Mouse (Mus musculus): ENCODE results near the gene Grb10. TPM values are rescaled to one million over a fixed set of nuclear protein-coding genes. Genes with fewer than 3 reads are reported as not detected.

The Grb10 gene
- polyA plus RNA-seq, 1 experiment: 12.1 TPM

DNA sequence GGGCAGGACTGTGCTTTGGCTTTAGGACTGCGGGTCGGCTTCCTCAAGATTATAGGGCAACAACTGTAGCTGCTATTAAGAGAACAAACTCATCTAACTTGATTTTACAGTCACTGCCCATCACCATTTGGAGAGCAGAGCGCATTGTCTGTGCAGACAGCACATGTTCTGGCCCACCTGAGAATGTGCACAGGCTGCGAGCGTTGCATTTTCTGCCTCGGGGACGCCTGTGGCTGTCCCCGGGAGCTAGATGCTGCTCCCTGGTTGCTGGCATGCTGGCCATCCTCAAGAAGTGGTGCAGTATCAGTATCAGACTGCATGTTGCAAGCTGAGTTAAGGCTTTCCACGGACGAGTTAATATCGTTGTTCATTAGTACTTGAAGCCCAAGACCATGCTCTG, 68.2 kb downstream of the Grb10 start:
- TF ChIP-seq CTCF (IDR thresholded peaks at IDR 0.05; ENCODE audit: control insufficient read depth, insufficient read depth, insufficient replicate concordance, low read depth, low read length): no peak
- no peaks in the 10 kb centered on the region for H3K27me3 ChIP-seq (ENCODE audit: control insufficient read depth, insufficient read depth, low read length)
- no peaks in the 10 kb centered on the region for H3K36me3 ChIP-seq (ENCODE audit: control insufficient read depth, insufficient read depth, low read length)
- H3K4me3 ChIP-seq (ENCODE audit: control insufficient read depth, low read depth, low read length): no peak overlapping the region
- no peaks in the 10 kb centered on the region; the same call in 1 of the 2 replicates for H3K4me1 ChIP-seq (ENCODE audit: control insufficient read depth, insufficient read depth, low read length)
- H3K27ac ChIP-seq (ENCODE audit: control insufficient read depth, insufficient read depth, low read depth, low read length): no peak overlapping the region

- Histone ChIP-seq H3K27ac (ENCODE audit: control insufficient read depth, insufficient read depth, low read depth, low read length) (no peak overlapping the region), H3K36me3 (ENCODE audit: control insufficient read depth, insufficient read depth, low read length) (no peaks in the 10 kb centered on the region), H3K4me1 (ENCODE audit: control insufficient read depth, insufficient read depth, low read length) (no peaks in the 10 kb centered on the region; the same call in 1 of the 2 replicates), H3K4me3 (ENCODE audit: control insufficient read depth, low read depth, low read length) (no peak overlapping the region), H3K27me3 (ENCODE audit: control insufficient read depth, insufficient read depth, low read length) (no peaks in the 10 kb centered on the region)
- TF ChIP-seq CTCF (IDR thresholded peaks at IDR 0.05; ENCODE audit: control insufficient read depth, insufficient read depth, insufficient replicate concordance, low read depth, low read length) (no peak), POLR2A (IDR thresholded peaks at IDR 0.05; ENCODE audit: control insufficient read depth, low read depth, low read length) (no peak)
Measured at GRCm38 (mm10) chr11:11968830-11969229, 69.7 kb downstream of the Grb10 start.

DNA sequence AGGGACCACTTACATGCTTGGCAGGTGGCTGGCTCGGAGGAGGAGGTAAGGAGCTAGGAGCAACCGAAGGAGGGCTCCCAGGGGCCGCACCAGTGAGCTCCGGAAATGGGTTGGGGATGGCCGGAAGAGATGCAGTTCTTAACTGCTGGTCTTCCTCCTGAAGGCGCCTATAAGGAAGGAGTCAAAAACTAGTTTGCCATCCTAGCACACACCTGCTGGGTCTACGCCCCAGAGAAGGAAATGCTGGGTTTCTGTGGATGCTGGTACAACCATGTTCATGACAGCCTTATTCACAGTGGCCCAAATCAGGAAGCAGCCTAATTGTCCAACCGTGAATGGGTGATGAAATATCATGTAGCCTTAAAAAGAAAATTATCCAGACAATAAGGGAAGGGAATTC, 71.0 kb downstream of the Grb10 start:
- Histone ChIP-seq H3K4me3 (ENCODE audit: control insufficient read depth, low read depth, low read length) (no peak overlapping the region), H3K27ac (ENCODE audit: control insufficient read depth, insufficient read depth, low read depth, low read length) (no peak overlapping the region), H3K27me3 (ENCODE audit: control insufficient read depth, insufficient read depth, low read length) (no peaks in the 10 kb centered on the region), H3K36me3 (ENCODE audit: control insufficient read depth, insufficient read depth, low read length) (no peaks in the 10 kb centered on the region), H3K4me1 (ENCODE audit: control insufficient read depth, insufficient read depth, low read length) (no peaks in the 10 kb centered on the region; the same call in 1 of the 2 replicates)
- TF ChIP-seq POLR2A (IDR thresholded peaks at IDR 0.05; ENCODE audit: control insufficient read depth, low read depth, low read length) (no peak), CTCF (IDR thresholded peaks at IDR 0.05; ENCODE audit: control insufficient read depth, insufficient read depth, insufficient replicate concordance, low read depth, low read length) (no peak)

GRCm38 (mm10) chr11:11966220-11966619, 72.3 kb downstream of the Grb10 start:
- TF ChIP-seq CTCF (IDR thresholded peaks at IDR 0.05; ENCODE audit: control insufficient read depth, insufficient read depth, insufficient replicate concordance, low read depth, low read length): no peak
- TF ChIP-seq POLR2A (IDR thresholded peaks at IDR 0.05; ENCODE audit: control insufficient read depth, low read depth, low read length): no peak
- Histone ChIP-seq H3K27ac (ENCODE audit: control insufficient read depth, insufficient read depth, low read depth, low read length) (no peak overlapping the region), H3K36me3 (ENCODE audit: control insufficient read depth, insufficient read depth, low read length) (no peaks in the 10 kb centered on the region), H3K27me3 (ENCODE audit: control insufficient read depth, insufficient read depth, low read length) (no peaks in the 10 kb centered on the region), H3K4me3 (ENCODE audit: control insufficient read depth, low read depth, low read length) (no peak overlapping the region), H3K4me1 (ENCODE audit: control insufficient read depth, insufficient read depth, low read length) (no peaks in the 10 kb centered on the region)

GRCm38 (mm10) chr11:11965501-11966125, 72.9 kb downstream of the Grb10 start:
- no peak for TF ChIP-seq POLR2A (IDR thresholded peaks at IDR 0.05; ENCODE audit: control insufficient read depth, low read depth, low read length)
- TF ChIP-seq CTCF (IDR thresholded peaks at IDR 0.05; ENCODE audit: control insufficient read depth, insufficient read depth, insufficient replicate concordance, low read depth, low read length): no peak
- Histone ChIP-seq H3K36me3 (ENCODE audit: control insufficient read depth, insufficient read depth, low read length) (no peaks in the 10 kb centered on the region), H3K4me3 (ENCODE audit: control insufficient read depth, low read depth, low read length) (no peak overlapping the region), H3K27me3 (ENCODE audit: control insufficient read depth, insufficient read depth, low read length) (no peaks in the 10 kb centered on the region), H3K27ac (ENCODE audit: control insufficient read depth, insufficient read depth, low read depth, low read length) (no peak overlapping the region), H3K4me1 (ENCODE audit: control insufficient read depth, insufficient read depth, low read length) (no peaks in the 10 kb centered on the region)

DNA sequence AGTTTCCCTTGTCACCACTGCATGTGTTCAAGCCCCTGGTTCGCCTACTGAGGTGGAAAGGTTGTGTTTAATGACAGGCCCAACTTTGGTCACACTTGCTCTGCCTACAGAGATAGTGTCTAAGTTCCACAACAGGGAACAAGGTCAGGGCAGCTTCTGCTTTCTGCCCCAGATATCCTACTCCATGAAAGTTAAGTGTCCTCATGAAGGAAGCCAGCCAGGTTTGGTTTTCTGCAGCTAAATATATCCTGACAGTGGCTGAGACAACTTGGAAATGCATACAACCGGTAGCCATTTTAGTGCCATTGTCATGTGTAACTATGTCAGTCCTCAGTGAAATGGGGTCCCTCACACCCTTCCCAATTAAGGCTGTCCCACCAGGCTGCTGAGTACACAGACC, 73.8 kb downstream of the Grb10 start:
- H3K27ac ChIP-seq (ENCODE audit: control insufficient read depth, insufficient read depth, low read depth, low read length): 0 out of 2 replicates have a peak overlapping the region, but pooled peaks have one; percentile 5

GRCm38 (mm10) chr11:11963587-11963986, 74.9 kb downstream of the Grb10 start:
- H3K4me3 ChIP-seq (ENCODE audit: control insufficient read depth, low read depth, low read length): no peak overlapping the region
- no peaks in the 10 kb centered on the region for H3K27me3 ChIP-seq (ENCODE audit: control insufficient read depth, insufficient read depth, low read length)
- H3K4me1 ChIP-seq (ENCODE audit: control insufficient read depth, insufficient read depth, low read length): no peaks in the 10 kb centered on the region
- no peaks in the 10 kb centered on the region for H3K36me3 ChIP-seq (ENCODE audit: control insufficient read depth, insufficient read depth, low read length)
- no peak for TF ChIP-seq CTCF (IDR thresholded peaks at IDR 0.05; ENCODE audit: control insufficient read depth, insufficient read depth, insufficient replicate concordance, low read depth, low read length)
- TF ChIP-seq POLR2A (IDR thresholded peaks at IDR 0.05; ENCODE audit: control insufficient read depth, low read depth, low read length): no peak
- no peak overlapping the region for H3K27ac ChIP-seq (ENCODE audit: control insufficient read depth, insufficient read depth, low read depth, low read length)

More for the DNA sequence above, 73.8 kb downstream of the Grb10 start:
- H3K27me3 ChIP-seq (ENCODE audit: control insufficient read depth, insufficient read depth, low read length): no peaks in the 10 kb centered on the region
- no peaks in the 10 kb centered on the region for H3K36me3 ChIP-seq (ENCODE audit: control insufficient read depth, insufficient read depth, low read length)
- TF ChIP-seq POLR2A (IDR thresholded peaks at IDR 0.05; ENCODE audit: control insufficient read depth, low read depth, low read length) (no peak), CTCF (IDR thresholded peaks at IDR 0.05; ENCODE audit: control insufficient read depth, insufficient read depth, insufficient replicate concordance, low read depth, low read length) (no peak)
- no peaks in the 10 kb centered on the region for H3K4me1 ChIP-seq (ENCODE audit: control insufficient read depth, insufficient read depth, low read length)
- H3K4me3 ChIP-seq (ENCODE audit: control insufficient read depth, low read depth, low read length): no peak overlapping the region

Measured in testis, adult 2 months (tissue).